Mouse (Mus musculus) C2C12 (cell line): ENCODE measurements around the gene Adamts17.

Experiments used
- CEBPB ChIP-seq: IDR thresholded peaks from one replicate; pipeline ENCODE4 v1.6.1; 2011; ENCODE audit warnings: low read depth, mild to moderate bottlenecking, control low read depth, moderate library complexity
- CTCF ChIP-seq: IDR thresholded peaks from one replicate; pipeline ENCODE4 v1.5.1; 2011; ENCODE audit not compliant: control insufficient read depth, insufficient read depth, insufficient read length
- FOSL1 ChIP-seq: IDR thresholded peaks from one replicate; pipeline ENCODE4 v1.8.0; 2011; ENCODE audit warnings: mild to moderate bottlenecking, low read length; ENCODE audit not compliant: poor library complexity, insufficient read depth, severe bottlenecking
- MAX ChIP-seq: IDR thresholded peaks from one replicate; pipeline ENCODE4 v1.6.1; 2011; ENCODE audit warnings: mild to moderate bottlenecking, control low read depth
- MYOD1 ChIP-seq: IDR thresholded peaks from one replicate; pipeline ENCODE4 v1.6.1; 2011; ENCODE audit warnings: low read depth; ENCODE audit not compliant: control insufficient read depth, insufficient read length
- MYOG ChIP-seq: IDR thresholded peaks from one replicate; pipeline ENCODE4 v1.6.1; 2011; ENCODE audit not compliant: control insufficient read depth, insufficient read length; ENCODE audit errors: extremely low read depth
- USF1 ChIP-seq: IDR thresholded peaks from one replicate; pipeline ENCODE4 v1.6.1; 2011; ENCODE audit warnings: low read depth, mild to moderate bottlenecking, control low read depth, moderate library complexity

DNA sequence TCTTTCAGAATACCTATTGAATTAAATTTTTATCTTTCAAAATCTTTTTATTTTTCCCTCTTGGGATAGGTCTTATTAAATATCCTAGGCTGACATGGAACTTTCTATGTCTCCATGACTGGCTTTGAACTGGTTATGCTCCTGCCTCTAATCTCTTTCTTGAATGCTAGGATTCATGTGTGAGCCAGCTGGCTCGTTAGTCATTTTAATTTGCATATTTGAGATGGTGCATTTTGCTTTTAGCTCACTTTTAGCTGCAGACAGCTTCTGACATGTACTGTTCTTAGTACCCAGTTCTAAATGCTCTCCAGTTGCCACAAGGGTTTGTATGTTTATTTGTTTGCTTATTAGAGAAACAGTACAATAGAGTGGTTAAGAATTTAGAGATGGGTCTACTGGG lies 18.1 kb downstream of the Adamts17 start:
- TF ChIP-seq CTCF (no peak), MAX (no peak), MYOD1 (no peak), CEBPB (no peak), MYOG (no peak), USF1 (no peak), FOSL1 (no peak)
